9 mouse cellular contexts compared by ENCODE assay signal in the genomic region with DNA sequence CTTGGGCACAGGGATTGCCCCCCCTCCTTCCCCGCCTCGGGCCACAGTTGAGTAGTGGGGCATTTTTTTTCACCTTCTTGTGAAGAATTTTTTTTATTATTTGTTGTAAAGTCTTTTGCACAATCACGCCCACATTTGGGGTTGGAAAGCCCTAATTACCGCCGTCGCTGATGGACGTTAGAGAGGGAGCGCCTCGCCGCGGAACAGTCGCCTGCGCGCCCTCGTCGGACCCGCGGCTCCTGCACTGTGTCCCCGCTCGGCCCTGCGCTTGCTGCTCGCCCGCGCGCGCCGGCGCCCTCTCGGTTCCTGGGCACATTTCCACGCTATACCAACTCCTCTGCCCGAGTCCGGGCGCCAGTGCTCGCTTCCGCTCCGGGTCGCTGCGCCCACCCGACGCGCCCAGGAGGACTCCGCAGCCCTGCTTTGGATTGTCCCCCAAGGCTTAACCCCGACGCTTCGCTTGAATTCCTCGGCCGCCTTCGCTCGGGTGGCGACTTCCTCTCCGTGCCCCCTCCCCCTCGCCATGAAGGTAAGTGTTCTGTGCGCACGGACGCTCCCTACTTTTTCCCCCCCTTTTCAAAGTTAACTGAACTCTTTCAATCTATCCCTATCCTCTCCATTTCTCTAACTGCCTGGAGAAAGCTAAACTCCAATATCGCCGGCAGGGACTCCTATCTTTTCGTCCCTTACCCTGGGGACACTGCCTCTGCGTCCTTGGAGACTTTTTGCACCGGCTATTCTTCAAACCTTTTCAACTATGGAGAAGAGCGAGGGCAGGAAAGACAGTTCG. TPM values are rescaled to one million over a fixed set of nuclear protein-coding genes. Genes with fewer than 3 reads are reported as not detected.
A peak's percentile ranks its signal among the peaks of the same experiment; 100 is the strongest.
DNase-seq lines count a peak whose midpoint lies in the region; ATAC-seq lines count a peak whose summit lies in the region.
"Had no signal": no experiment of that assay in that cellular context is flagged by ENCODE, and none has a peak within 500 bp of the region (broad histone marks: within the 10 kb centered on the region; RNA-seq: fewer than 3 reads in every experiment).

No protein-coding gene starts in this region.

- WGBS in embryonic facial prominence, embryonic 14.5 days, result under 1% methylated on average over 39 of the region's 62 CpGs
- under 1% methylated on average over 62 of the region's 62 CpGs for WGBS in hindbrain, embryonic 10.5 days
- WGBS in limb, embryonic 12.5 days, result under 1% methylated on average over 62 of the region's 62 CpGs
- WGBS in neural tube, embryonic 12.5 days, result under 1% methylated on average over 62 of the region's 62 CpGs

- H3K4me1 ChIP-seq in embryonic facial prominence, embryonic 14.5 days (ENCODE audit: control insufficient read depth, insufficient read depth, low read length), result peaks cover 6% of the 10 kb centered on the region; the same call in 1 of the 2 replicates
- H3K4me1 ChIP-seq in hindbrain, embryonic 10.5 days (replicated peaks), result peaks cover 73% of the 10 kb centered on the region
- H3K4me1 ChIP-seq in limb, embryonic 12.5 days (replicated peaks), result peaks cover 40% of the 10 kb centered on the region
- H3K4me1 ChIP-seq in neural tube, embryonic 12.5 days, result peaks cover 45% of the 10 kb centered on the region

- peak; percentile 40 to 64 for DNase-seq in cerebellum, postnatal 25 days
- no peak for DNase-seq in cerebellum, adult 9-11 months
- DNase-seq in ES-CJ7 (ENCODE audit: low read depth, low spot score), result peak; percentile 50
- peak; percentile 33 for DNase-seq in embryonic facial prominence, embryonic 14.5 days (ENCODE audit: low spot score)
- peak; percentile 61 for DNase-seq in hindbrain, embryonic 10.5 days (ENCODE audit: low spot score)

- no peaks in the 10 kb centered on the region for H3K9me3 ChIP-seq in embryonic facial prominence, embryonic 14.5 days (ENCODE audit: control insufficient read depth, low read length)
- no peaks in the 10 kb centered on the region for H3K9me3 ChIP-seq in hindbrain, embryonic 10.5 days
- no peaks in the 10 kb centered on the region for H3K9me3 ChIP-seq in limb, embryonic 12.5 days
- H3K9me3 ChIP-seq in neural tube, embryonic 12.5 days, result no peaks in the 10 kb centered on the region

- no peaks in the 10 kb centered on the region for H3K36me3 ChIP-seq in embryonic facial prominence, embryonic 14.5 days (ENCODE audit: control insufficient read depth, insufficient read depth, low read length)
- no peaks in the 10 kb centered on the region for H3K36me3 ChIP-seq in hindbrain, embryonic 10.5 days
- peaks cover 21% of the 10 kb centered on the region for H3K36me3 ChIP-seq in limb, embryonic 12.5 days
- H3K36me3 ChIP-seq in neural tube, embryonic 12.5 days, result no peaks in the 10 kb centered on the region

- peak overlapping the region; percentile 99 for H3K27ac ChIP-seq in embryonic facial prominence, embryonic 14.5 days (replicated peaks; ENCODE audit: low read depth, low read length)
- H3K27ac ChIP-seq in hindbrain, embryonic 10.5 days, result peak overlapping the region; percentile 96
- peak overlapping the region; percentile 100 for H3K27ac ChIP-seq in limb, embryonic 12.5 days
- no peak overlapping the region for H3K27ac ChIP-seq in neural tube, embryonic 12.5 days

- H3K9ac ChIP-seq in embryonic facial prominence, embryonic 14.5 days (ENCODE audit: low read depth, low read length), result peak overlapping the region; percentile 96
- H3K9ac ChIP-seq in limb, embryonic 12.5 days (replicated peaks), result peak overlapping the region; percentile 99
- peak overlapping the region; percentile 74 for H3K9ac ChIP-seq in neural tube, embryonic 12.5 days

- ATAC-seq in embryonic facial prominence, embryonic 14.5 days (ENCODE audit: low read depth), result no peak; the same call in 1 of the 2 replicates
- ATAC-seq in limb, embryonic 12.5 days (ENCODE audit: insufficient number of reproducible peaks, insufficient read depth, low FRiP score, low TSS enrichment, low read depth), result no peak
- ATAC-seq in neural tube, embryonic 12.5 days (ENCODE audit: low FRiP score, low read depth), result 0 out of 2 replicates have a peak, but pooled peaks have one; percentile 18
- no peak for ATAC-seq in erythroid progenitor cell, adult 5-6 weeks (replicated peaks; ENCODE audit: low FRiP score, poor library complexity, severe bottlenecking)

- H3K4me3 ChIP-seq in embryonic facial prominence, embryonic 14.5 days (ENCODE audit: low read depth, low read length), result peak overlapping the region; percentile 86
- H3K4me3 ChIP-seq in hindbrain, embryonic 10.5 days, result peak overlapping the region; percentile 72
- peak overlapping the region; percentile 87 for H3K4me3 ChIP-seq in limb, embryonic 12.5 days (replicated peaks)
- H3K4me3 ChIP-seq in neural tube, embryonic 12.5 days, result peak overlapping the region; percentile 57

- H3K4me2 ChIP-seq in embryonic facial prominence, embryonic 14.5 days (ENCODE audit: low read depth, low read length), result peak overlapping the region; percentile 84
- peak overlapping the region; percentile 91 for H3K4me2 ChIP-seq in limb, embryonic 12.5 days
- H3K4me2 ChIP-seq in neural tube, embryonic 12.5 days (replicated peaks), result peak overlapping the region; percentile 91

- H3K27me3 ChIP-seq in embryonic facial prominence, embryonic 14.5 days (replicated peaks; ENCODE audit: control insufficient read depth, insufficient read depth, low read length), result 0 out of 2 replicates have a peak, but pooled peaks cover 6% of the 10 kb centered on the region
- peaks cover 60% of the 10 kb centered on the region for H3K27me3 ChIP-seq in hindbrain, embryonic 10.5 days (ENCODE audit: insufficient read depth, poor library complexity, severe bottlenecking)
- no peaks in the 10 kb centered on the region for H3K27me3 ChIP-seq in limb, embryonic 12.5 days
- peaks cover 42% of the 10 kb centered on the region for H3K27me3 ChIP-seq in neural tube, embryonic 12.5 days (replicated peaks)

RNA-seq across cellular contexts. Expression of a gene that starts 1.2 kb away (rescaled TPM):
- 58.6 and 68.9 TPM in 2 replicates for polyA plus RNA-seq in embryonic facial prominence, embryonic 14.5 days (2014; fragmentation: Nextera tagmentation; extraction: Ambion mirVana)
- 31.2 and 38.8 TPM in 2 replicates for polyA plus RNA-seq in hindbrain, embryonic 10.5 days (2016; fragmentation: Nextera tagmentation; extraction: Ambion mirVana)
- polyA plus RNA-seq in limb, embryonic 12.5 days (2016; fragmentation: Nextera tagmentation; extraction: Ambion mirVana), result 189 and 199 TPM in 2 replicates
- 14.8 and 24.1 TPM in 2 replicates for polyA plus RNA-seq in neural tube, embryonic 12.5 days (2016; fragmentation: Nextera tagmentation; extraction: Ambion mirVana)
- total RNA-seq in erythroid progenitor cell, adult 5-6 weeks (2015; ENCODE audit: low replicate concordance), result not detected in 2 replicates
- total RNA-seq in erythroid progenitor cell, adult 5-6 weeks (2017; ENCODE audit: low replicate concordance), result not detected in 2 replicates
- total RNA-seq: hematopoietic stem cell, adult 5-6 weeks had no signal
